Mouse (Mus musculus) thymus, postnatal 0 days (tissue): Measurements from ENCODE around the gene Tas1r1. TPM values are rescaled to one million over a fixed set of nuclear protein-coding genes. Genes with fewer than 3 reads are reported as not detected.

Experiments used
- DNase-seq: peaks from one replicate; pipeline ENCODE4 v3.0.0-alpha.2; 2015; ENCODE audit warnings: low spot score
- polyA plus RNA-seq: library from polyadenylated mRNA; unstranded; fragments of >200 nt; fragmentation: Nextera tagmentation; extraction: Ambion mirVana; gene quantifications from 2 replicates; pipeline ENCODE4 v1.2.1, GENCODE M21; 2015

Tas1r1 gene
- polyA plus RNA-seq, 1 experiment from 2014 or later = 0.59 TPM

DNA sequence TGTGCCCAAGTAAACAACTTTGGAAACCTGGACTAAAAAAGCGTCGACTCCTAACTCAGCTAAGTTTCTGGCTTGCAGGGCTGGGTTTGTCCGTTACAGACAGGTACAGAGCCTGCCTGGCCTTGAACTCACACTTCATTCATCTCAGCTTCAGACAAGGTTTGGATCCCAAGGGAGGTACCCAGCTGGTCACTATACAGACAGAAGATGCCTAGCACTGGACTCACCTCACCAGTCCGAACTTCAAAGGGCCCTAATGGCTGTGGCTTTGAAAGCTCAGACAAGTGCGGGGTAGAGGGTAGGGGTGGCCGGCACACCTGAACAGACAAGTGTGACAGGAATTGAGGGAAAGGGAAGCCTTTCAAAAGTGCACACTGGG, 49.3 kb downstream of the Tas1r1 start:
- no peak for DNase-seq

DNA sequence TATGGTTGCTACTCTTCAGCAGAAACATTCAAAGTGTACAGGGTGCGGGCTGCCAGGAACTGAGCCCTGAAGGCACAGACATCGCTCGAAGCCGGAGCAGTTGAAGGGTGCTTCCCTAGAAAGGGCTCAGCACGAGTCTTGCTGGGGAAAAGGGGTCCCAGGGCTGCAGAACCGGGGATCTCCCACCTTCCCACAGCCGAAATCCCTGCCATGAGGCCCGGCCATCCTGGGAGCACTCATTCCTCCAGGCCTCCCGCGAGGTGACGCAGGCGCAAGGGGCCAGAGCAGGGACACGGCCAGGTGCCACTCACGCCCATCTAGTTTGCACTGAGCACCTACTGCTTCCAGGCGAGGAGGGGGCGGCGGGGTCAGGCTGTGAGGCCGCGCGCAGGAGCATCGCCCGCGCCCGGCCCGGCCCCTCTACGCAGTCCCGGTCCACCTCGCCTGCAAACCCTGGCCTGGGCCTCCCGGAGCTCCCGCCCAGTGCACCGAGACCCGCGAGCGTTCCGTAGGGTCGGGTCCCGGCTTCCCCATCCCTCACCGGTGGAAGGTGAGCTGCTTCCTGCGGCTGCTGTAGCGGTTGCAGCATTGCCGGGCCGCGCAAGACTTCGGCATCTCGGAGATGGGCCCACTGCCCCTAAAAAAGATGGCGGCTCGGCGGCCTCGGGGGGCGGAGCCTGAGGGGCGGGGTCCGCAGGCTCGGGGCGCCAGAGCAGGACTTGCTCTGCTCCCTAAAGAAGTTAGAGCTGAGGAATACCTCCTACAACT, 49.8 kb downstream of the Tas1r1 start, which contains the start of gene Thap3:
TSS of gene Thap3 (minus strand) at position 656 of the 768 bp plus-strand sequence.
- DNase-seq = peak; percentile 77

DNA sequence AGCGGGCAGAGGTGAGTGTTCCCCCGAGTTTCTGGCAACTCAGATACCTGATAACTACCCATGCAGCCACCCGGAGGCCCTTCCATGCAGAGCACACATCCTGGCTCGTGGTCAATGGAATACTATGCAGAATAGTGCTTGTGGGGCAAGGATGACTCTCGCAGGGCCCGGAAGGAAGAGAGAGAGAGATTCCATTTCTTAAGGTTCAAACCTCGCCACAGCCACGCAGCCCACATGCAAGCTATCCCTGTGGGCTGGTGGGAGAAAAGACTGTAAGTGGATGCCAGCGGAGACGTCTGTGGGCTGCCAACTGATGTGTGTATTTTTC, 50.4 kb downstream of the Tas1r1 start:
- no peak for DNase-seq

DNA sequence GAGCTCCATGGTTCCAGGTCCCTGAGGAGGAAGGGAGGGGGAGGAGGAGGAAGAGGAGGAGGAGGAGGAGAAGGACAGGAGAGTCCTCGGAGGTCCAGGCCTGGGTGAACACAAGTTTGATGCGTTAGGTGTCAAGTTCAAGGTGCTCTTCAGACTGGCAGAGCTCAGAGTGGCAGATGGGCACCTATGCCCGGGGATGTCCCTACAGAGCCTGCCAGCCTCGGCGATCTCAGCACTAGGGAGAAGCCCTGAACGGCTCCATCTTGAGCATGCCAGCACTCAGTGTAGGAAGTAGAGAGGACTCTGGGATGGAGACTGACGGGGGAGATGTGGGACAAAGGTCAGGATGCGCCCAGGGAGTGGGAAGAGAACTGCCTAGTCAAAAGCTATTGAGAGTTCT, 51.7 kb downstream of the Tas1r1 start:
- DNase-seq = no peak

DNA sequence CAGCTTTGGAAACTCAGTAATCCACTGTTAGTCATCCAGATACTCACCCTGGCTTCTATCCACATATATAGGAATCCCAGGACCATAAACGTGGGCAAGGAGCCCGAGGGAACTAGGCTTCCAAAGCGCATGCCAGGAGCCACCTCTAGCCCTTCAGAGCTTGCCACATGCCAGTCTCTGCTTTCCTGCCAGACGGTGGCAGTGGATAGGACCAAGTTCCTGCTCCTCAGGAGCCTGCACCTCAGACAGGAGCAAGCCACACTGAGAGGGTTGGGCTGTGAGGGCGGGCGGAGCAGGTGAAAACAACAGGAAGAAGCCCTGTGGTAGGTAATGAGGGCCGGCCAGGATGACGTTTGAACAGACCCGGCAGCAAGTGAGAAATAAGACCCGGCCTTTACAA, 52.5 kb downstream of the Tas1r1 start:
- no peak for DNase-seq

DNA sequence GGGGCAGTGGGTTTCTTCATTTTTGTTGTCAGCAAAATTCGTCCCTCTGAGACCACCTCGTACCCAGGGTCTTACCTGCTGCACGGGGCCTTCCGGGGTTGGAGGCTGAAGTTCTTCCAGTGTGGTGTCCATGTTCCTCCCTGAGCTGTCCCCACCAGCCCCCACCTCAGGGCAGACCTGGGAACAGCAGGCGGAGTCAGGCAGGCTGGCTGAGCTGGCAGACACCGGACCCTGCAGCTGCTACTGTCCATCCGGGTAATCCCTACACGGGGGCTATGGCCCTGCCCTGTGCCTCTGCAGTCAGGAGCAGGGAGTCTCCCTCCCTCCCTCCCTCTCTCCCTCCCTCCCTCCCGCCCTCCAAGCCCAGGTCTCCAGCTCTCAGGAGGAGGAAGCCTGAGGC, 54.8 kb downstream of the Tas1r1 start:
- DNase-seq = no peak

DNA sequence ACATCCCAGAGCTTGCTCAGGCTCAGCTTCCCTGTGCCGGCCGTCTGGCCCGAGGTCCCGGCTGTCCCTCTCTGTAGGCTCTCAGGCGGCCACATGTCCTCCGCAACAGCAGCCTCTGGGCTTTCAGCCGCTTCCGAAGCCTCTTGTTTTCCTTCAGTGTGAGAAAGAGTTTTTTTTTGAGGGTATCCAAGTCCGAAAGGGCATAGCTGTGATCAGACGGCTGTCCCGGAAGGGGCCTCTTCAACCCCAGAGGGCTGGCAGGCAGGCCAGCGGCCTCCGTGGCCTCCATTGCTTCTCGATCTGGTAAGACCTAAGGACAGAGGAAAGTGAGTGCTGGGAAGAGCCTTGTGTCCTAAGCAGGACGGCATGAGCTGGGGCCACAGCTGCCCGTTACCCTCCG, 55.3 kb downstream of the Tas1r1 start:
- no peak for DNase-seq

DNA sequence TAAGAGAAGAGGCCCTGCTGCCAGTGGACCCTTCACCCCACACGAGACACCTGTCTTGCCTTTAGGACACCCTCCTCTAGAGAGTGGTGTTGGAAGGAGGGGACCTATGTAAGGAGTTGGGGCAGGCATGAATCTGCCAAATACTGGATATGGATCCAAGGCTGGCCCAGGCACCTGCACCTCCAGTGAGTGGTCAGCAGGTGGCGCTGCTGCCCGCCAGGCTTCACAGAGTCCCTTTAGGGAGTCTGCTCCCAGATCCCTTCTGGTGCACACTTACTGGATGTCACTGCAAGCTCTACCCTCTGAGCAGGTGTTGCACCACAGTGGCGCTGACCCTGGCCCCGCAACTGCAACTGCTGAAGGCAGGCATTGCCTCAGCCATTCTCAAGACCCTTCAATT, 57.0 kb downstream of the Tas1r1 start:
- peak; percentile 73 for DNase-seq

DNA sequence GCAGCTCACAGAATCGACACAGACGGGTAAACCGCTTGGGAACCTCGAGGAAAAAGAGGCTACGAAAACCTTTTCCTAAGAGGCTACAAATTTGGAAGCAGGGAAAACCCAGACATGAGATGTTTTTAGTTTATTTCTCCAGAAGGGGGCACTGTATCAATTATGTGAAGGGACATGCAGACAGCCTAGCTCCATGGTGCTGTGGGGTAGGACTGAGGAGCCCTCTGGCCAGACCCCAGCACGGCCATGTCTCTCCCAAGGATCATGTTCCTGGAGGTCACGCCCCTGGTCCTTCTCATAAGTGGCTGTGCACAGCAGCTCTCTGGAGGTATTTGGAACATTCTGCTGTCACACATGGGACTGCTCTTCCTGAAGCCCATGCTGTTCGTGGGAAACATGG, 57.7 kb downstream of the Tas1r1 start:
- no peak for DNase-seq

Other genes starting within 250 kb of the Tas1r1 start
- gene Camta1, start 176.7 kb downstream of the Tas1r1 start, polyA plus RNA-seq = 104 and 122 TPM in 2 replicates
- 47.2 and 48.3 TPM in 2 replicates for gene Dnajc11, start 104.9 kb downstream of the Tas1r1 start, polyA plus RNA-seq
- 30.7 and 41.4 TPM in 2 replicates for gene Thap3, start 49.6 kb downstream of the Tas1r1 start, polyA plus RNA-seq
- gene Phf13, start 42.3 kb downstream of the Tas1r1 start, polyA plus RNA-seq = 10.0 and 11.3 TPM in 2 replicates
- 8.9 and 10.2 TPM in 2 replicates for gene Klhl21, start 29.8 kb downstream of the Tas1r1 start, polyA plus RNA-seq
- gene Zbtb48, start 10.9 kb downstream of the Tas1r1 start, polyA plus RNA-seq = 18.4 and 18.9 TPM in 2 replicates
- 22.8 and 24.9 TPM in 2 replicates for gene Nol9, start 753 bp upstream of the Tas1r1 start, polyA plus RNA-seq
- 3.4 and 3.9 TPM in 2 replicates for gene Plekhg5, start 33.9 kb upstream of the Tas1r1 start, polyA plus RNA-seq
- gene Tnfrsf25, start 77.4 kb upstream of the Tas1r1 start, polyA plus RNA-seq = 37.7 and 44.1 TPM in 2 replicates
- 3.2 and 3.6 TPM in 2 replicates for gene Espn, start 113.8 kb upstream of the Tas1r1 start, polyA plus RNA-seq
- 0.21 TPM in 1 of 2 replicates, not detected in the other for gene Hes2, start 120.3 kb upstream of the Tas1r1 start, polyA plus RNA-seq
- 65.1 and 98.8 TPM in 2 replicates for gene Acot7, start 139.6 kb upstream of the Tas1r1 start, polyA plus RNA-seq
- 1.2 and 1.4 TPM in 2 replicates for gene Gpr153, start 235.7 kb upstream of the Tas1r1 start, polyA plus RNA-seq